Mouse (Mus musculus) adrenal gland, postnatal 10 days (tissue): ENCODE results near the gene Fgfr2. TPM values are rescaled to one million over a fixed set of nuclear protein-coding genes. Genes with fewer than 3 reads are reported as not detected.
A peak's percentile ranks its signal among the peaks of the same experiment; 100 is the strongest.
"Not testable (repeated sequence)": the region's sequence is repeated elsewhere in the genome, so short reads cannot be mapped to it uniquely, and the experiment has no call there.

Experiments used
- DNase-seq: peaks from one replicate; pipeline ENCODE4 v3.0.0; 2021; ENCODE audit warnings: mixed read lengths
- total RNA-seq, 2 experiments: library from RNA; stranded (reverse); gene quantifications; 2 replicates each; pipeline ENCODE4 v1.2.3; 2021

Fgfr2 gene
- total RNA-seq, 2 experiments from 2014 or later, result 128 to 169 TPM

GRCm38 (mm10) chr7:132688721-132689120 lies 434.4 kb downstream of the Fgfr2 start:
- no peak for DNase-seq

- no peak for DNase-seq
These were observed 435.3 kb downstream of the Fgfr2 start for GRCm38 (mm10) chr7:132687897-132688296.

- no peak for DNase-seq
These were observed 436.6 kb downstream of the Fgfr2 start for GRCm38 (mm10) chr7:132686515-132686914.

GRCm38 (mm10) chr7:132683923-132684322 lies 439.2 kb downstream of the Fgfr2 start:
- DNase-seq, result peak; percentile 53

- no peak for DNase-seq
These were observed 440.2 kb downstream of the Fgfr2 start for GRCm38 (mm10) chr7:132682901-132683300.

GRCm38 (mm10) chr7:132682336-132682735 lies 440.8 kb downstream of the Fgfr2 start:
- no peak for DNase-seq

DNA sequence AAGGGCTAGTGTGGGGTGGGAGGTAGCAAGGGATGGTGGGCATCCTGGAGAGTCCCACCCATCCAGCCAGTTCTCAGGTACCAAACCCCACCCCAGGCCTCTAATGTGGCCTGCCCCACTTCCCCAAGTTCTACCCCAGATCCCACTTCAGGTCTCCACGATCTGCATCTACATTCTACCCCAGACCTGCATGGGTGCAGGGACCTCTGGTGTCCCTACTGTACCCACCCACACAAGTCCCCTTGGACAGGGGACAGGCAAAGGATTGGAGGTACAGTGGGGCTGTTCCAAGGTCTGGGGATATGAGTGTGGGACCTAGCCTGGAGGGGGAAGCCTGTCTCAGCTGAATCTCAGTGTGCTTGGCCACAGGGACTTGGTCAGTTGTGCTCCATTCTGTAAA lies 441.3 kb downstream of the Fgfr2 start:
- DNase-seq, result no peak

- peak; percentile 36 for DNase-seq
These were observed 441.9 kb downstream of the Fgfr2 start for GRCm38 (mm10) chr7:132681296-132681695.

DNA sequence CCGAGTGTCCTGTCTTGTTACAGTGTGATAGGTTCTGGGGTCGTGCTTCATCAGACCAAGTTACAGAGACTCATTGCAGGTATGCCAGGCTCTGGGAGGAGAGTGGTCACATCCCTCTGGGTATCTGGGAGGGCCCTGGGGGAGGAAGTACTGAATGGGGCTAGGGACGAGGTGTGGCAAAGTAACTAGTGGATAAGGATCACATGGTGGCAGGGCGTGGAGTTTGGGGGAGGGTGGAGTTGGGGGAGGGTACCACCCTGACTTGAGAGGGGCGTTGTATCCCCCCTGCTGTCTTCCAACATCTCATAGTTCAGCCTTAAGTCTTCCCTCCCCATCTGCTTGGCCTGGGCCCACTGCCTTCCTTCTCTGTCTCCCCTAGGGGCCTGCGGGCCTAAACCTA lies 443.6 kb downstream of the Fgfr2 start:
- no peak for DNase-seq

GRCm38 (mm10) chr7:132679117-132679516 lies 444.0 kb downstream of the Fgfr2 start:
- no peak for DNase-seq

- DNase-seq, result no peak
These were observed 447.2 kb downstream of the Fgfr2 start for GRCm38 (mm10) chr7:132675922-132676321.

GRCm38 (mm10) chr7:132673931-132674755 lies 449.0 kb downstream of the Fgfr2 start:
- peak; percentile 76 for DNase-seq

DNA sequence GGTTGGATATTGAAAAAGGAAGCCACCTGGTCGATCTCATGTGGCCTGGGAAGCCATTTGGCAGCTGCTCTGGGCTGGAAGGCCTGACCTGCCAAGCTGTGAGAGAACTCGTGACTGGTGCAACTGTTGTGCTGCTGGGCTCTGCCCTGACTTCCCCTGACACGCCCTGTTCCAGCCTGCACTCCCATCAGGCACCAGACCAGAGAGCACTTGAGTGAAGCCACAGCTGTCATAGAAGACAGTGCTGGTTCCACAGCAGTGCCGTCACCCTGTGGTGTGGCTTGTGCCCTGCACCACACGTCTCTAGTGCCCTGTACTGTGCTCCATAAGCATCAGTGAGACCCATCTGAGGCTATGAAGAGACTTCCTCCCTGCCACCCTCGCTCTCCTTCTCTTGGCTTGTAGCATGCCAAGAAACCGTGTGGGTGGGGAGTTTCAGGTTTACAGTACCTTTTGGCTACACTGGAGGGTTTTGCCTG lies 450.6 kb downstream of the Fgfr2 start:
- DNase-seq, result peak; percentile 71

DNA sequence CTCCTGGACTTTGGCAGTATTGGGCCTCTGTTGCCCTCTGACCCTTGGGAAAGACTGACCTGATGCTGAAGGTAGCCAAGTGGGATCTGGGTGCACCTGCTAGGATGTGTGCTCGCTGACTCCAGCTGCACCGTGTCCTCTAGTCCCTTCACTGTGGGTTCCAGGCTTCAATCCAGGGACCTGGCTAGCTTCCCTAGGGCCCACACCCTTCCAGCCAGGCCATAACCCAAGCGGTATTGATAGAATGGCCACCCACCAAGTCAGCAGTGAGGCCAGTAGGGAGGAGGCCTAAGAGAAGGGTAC lies 452.3 kb downstream of the Fgfr2 start:
- DNase-seq, result peak; percentile 69

DNA sequence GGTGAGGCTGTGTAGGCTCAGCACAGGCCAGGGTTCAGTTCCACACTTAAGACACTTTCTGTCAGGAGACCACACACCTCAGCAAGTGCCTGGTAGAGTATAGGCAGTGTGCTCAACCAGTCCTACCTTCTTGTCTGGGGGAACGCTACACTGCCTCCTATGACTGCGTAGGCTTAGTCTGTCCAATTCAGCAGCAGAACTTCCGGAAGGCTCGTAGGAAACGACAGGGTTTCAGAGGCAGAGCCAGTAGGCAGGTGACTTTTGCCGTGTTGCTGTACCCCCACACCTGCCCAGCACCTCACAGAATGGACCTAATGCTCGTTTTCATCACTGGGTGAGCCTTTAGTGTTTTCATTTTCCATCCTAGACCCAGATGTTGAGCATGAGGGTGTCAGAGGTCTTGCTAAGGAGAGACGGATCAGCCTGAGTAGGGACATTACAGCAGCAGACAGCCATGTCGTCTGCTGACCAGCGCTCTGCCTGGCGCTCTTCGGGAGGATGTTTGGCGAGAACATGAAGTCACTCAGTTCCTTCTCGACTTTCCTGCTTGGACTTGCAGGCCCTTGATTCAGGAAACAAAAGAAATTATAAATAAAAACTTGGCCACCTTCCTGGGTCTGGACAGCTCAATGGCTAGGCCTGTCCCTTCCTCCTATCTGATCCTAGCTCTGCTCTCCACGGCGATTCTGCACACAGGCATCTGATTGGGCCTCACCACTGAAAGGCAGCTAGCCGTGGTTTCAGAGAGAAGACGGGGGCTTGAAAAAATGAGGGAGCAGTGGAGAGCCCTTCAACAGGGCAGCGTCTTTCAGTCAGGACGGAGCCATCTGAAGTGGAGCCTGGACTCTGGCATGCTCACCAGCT lies 452.9 kb downstream of the Fgfr2 start:
- DNase-seq, result no peak

DNA sequence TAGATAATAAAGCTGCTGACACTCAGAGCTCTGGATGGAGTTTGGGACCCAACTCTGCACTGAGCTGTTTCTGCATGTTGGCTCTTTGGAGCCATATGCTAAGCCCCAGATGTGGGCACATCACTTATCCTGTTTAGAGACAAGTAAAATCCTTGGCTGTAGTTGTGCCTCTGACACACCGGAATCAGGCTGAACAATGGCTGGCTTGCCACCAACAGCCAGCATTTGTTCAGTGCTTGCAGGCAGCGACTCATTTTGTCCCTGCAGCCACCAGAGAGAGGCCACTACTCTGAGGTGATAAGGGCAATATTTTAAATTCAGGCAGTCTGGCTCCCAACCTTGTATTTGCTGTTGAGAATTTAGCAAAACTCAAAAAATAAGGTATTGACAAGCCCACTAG lies 454.5 kb downstream of the Fgfr2 start:
- peak; percentile 59 for DNase-seq

GRCm38 (mm10) chr7:132666516-132666915 lies 456.6 kb downstream of the Fgfr2 start:
- DNase-seq, result no peak

DNA sequence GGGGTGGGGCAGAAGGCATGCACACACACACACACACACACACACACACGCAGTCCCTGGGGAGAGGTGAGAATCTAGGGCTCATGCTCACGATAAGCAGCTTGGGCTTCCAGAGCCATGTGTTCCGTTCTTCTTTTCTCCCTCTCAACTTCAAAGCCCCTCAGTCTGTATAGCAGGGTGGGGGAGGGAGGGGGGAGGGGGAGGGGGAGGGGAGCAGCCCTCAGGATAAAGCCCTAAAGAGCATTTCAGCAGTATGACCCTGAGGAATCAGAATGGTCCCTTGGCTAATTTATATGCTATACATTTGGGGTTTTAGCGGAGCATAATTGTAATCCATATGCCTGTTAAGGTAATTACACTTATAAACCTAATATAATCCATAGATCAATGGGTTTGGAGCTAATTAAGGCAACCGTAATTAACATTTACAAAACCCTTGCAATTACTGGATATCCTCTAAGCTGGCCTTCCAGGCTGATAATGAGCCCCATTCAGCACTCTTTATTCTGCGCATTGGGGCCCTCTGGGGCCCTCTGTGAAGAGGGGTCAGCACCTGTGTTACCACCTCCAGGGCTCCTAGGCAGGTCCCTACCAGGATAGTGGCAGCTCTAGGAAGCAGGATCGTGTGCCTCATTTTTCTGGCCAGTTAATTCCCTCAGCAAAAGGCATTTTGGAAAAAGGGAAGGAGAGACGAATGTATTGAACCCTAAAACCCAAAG lies 457.3 kb downstream of the Fgfr2 start:
- no peak for DNase-seq

DNA sequence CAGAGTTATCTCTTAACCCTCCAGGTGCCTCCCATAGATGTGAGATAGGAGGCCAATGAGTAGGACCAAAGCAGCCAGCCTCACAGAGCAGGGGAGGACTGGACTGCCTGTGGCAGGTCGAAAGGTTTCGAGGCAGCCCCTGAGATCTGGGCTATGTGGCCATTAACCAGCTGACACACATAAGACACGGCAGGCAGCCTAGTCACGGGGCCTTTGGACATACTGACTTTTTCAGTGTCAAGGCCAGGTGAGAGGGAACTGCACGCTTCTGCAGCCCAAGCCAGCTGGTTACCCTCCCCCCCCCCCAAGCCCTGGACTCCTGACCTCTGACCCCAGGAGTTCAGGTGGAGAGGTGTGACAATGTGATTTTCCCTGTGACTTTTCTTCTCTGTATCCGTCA lies 458.3 kb downstream of the Fgfr2 start:
- DNase-seq, result no peak

GRCm38 (mm10) chr7:132662831-132663230 lies 460.3 kb downstream of the Fgfr2 start:
- not testable (repeated sequence) for DNase-seq

DNA sequence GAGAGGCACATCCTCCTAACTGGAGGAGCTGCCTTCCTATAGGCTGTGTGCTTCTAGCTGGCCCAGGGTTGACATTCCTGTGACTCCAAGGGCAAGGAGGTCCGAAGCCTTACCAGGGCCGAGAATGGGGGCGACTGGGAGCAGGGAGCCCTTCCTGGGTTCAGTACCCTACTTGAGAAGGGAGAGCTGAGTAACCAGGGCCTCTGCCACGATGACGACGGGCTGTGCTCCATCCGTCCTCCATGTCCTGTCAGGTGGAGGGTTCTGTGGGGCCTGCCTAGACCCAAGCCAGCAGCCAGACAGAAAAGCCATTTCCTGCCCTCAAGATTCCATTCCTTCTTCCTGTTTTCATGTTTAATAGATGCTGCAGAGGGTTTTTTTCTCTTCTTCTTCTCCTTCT lies 463.5 kb downstream of the Fgfr2 start:
- no peak for DNase-seq

DNA sequence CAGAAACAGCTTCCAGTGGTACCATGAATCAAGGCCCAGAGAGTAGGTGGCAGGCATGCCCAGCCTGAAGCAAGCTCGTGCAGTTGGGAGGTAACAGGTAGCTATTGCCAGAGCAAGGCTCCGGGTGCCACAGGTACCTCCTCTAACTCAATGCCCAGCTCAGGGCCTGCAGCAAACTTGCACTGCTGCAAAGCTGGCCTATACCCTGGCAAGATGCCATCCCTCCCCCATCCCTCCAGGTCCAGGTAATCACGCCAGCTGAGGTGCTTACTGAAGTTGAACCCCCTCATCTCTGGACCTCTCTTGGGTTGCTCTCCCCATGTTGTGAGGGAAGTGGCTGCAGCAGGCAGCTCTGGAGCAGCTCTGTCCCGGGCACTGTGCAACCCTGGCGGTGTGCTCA lies 464.5 kb downstream of the Fgfr2 start:
- DNase-seq, result no peak

DNA sequence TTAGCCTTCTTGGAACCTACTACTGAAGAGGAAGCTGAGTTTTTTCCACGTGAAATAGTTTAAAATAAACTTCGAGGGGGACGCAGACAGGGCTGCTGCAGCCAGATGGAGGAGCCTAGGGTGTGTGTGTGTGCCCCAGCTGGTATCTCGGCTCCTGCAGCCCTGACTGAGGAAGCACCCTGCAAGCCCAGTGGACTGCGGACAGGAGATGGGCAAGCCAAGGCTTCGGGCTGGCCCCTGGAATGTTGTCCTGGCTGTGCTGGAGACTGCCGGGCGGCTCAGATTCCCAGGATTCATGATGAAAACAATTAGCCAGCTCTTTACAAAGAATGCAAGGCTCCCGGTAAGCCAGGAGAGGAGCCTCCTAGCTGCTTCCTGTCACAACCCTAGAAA lies 465.1 kb downstream of the Fgfr2 start:
- DNase-seq, result no peak
